Mouse (Mus musculus): ENCODE results near the gene Prps2. TPM values are rescaled to one million over a fixed set of nuclear protein-coding genes. Genes with fewer than 3 reads are reported as not detected.
"Not testable (repeated sequence)": the region's sequence is repeated elsewhere in the genome, so short reads cannot be mapped to it uniquely, and the experiment has no call there.

The Prps2 gene
- total RNA-seq (2014; fragmentation: Nextera tagmentation) (41.3 and 47.2 TPM in 2 replicates), total RNA-seq (2017) (47.4 and 49.3 TPM in 2 replicates)

DNA sequence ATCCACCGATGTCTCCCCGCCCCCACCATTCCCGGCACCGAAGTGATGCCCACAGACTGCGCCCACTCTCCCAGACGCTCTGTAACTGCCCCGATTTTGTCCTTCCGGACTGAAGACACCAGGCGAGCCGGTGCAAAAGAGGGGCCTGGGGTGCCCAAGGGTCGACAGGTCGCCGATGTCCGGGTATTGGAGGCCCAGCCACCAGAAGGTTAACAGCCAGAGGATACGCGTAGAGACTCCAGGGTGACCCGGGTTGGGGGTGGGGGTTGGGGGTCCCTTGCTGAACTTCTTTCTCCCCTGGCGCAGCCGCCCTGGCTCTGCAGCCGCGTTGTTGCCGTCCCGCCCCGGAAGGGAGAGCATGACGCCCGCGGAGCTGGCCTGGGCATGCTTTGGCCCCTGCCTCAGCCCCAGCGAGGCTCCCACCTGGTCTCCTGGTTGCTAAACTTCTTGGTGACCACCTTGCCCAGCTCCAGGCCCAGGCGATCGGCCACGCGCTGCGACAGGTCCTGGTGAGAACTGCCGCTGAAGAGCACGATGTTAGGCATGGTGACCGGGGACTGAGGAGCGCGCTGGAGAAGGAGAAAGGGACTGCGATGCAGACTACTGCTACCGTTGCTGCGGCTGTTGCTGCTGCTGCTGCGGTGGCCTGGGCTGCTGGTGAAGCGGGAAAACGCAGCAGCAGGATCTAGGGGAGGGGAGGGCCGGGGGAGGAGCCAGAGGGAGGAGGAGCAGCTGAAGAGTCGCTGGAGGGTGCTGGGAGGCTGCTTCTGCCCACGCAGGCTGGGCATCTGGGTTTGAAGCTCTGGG lies at the start of gene Prps2:
Gene Prps2 (minus strand): TSS at position 703 of the 807 bp plus-strand sequence.
- peak; percentile 83 for ATAC-seq (replicated peaks; ENCODE audit: poor library complexity, severe bottlenecking)

- ATAC-seq (replicated peaks; ENCODE audit: poor library complexity, severe bottlenecking), result no peak
Observed at GRCm38 (mm10) chrX:167417654-167418053, 35.1 kb upstream of the Prps2 start.

GRCm38 (mm10) chrX:167394940-167395339 lies 12.4 kb upstream of the Prps2 start:
- no peak for ATAC-seq (replicated peaks; ENCODE audit: poor library complexity, severe bottlenecking)

DNA sequence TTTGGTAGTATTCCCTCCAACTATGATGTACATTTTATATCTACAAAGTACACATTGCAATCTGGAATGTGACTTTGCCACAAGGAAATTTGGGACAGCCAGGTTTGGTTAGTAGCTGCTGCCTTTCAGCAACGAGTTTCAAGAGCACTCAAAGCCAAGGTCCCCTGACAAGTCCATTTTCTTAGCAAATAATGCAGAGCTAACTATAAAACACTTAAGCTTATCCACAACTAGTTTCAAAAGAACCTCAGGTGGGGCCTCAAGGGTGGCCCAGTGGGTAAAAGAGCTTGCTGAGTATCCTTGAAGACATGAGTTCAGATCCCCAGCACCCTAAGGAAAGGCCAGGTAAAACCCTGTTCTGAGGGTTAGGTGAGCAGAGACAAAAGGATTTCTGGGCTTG lies 4.1 kb upstream of the Prps2 start:
- ATAC-seq (replicated peaks; ENCODE audit: poor library complexity, severe bottlenecking), result no peak

DNA sequence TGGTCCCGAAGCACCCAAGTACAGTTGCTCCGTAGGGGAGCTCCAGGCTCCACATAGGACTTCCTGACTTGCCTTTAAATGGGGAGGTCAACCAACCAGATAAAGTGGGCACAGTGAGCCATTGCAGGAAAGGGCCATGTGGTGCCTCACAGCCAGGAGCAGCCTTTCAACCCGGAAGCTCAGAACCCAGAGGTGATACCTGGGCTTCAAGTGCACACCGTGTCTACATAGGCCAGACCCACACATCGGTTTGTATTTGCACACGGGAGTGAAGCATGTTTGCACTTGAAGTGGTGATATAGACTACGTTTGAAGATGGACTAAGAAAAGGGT lies 271 bp upstream of the Prps2 start:
- no peak; the same call in 1 of the 2 replicates for ATAC-seq (replicated peaks; ENCODE audit: poor library complexity, severe bottlenecking)

DNA sequence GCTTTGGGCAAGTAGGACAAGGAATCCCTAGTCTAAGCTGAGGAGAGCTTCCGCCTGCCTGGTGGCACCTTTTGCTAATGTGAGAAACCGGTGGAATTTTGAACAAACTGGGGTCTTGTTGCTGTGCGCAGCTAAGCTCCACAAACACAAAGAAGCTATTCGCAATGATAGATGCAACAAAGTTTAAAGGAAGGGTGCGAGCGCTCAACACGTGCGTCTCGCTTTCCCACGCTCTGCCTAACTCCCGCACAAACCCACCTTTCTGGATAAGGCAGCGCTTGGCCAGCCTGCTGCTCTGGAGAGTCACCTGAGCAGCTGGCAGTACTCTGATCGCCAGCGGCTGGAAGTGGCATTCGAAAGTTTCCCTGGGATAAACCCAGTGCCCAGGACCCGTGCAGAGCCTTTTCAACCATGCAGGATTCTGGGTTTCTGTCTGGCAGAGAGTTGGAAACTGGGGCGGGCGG lies 934 bp downstream of the Prps2 start:
- peak; percentile 6 for ATAC-seq (replicated peaks; ENCODE audit: poor library complexity, severe bottlenecking)

DNA sequence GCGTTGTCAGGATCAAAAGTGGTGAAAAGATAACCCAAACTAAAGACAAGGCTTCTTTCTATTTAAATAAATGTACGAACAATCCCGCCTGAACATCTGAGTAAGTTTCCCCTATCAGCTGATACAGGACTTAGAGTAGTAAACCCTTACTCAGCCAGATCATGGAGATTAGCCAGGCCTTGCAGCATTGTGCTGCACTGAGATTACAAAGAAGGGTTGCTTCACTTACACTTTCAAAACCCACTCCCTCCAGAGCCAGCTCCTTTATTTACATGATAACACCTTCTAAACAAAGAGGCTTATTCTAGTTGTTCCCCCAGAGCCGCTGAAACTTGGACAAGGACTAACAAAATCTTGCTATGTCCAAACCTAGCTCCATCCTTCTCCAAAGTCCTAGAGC lies 2.5 kb downstream of the Prps2 start:
- ATAC-seq (replicated peaks; ENCODE audit: poor library complexity, severe bottlenecking), result no peak

DNA sequence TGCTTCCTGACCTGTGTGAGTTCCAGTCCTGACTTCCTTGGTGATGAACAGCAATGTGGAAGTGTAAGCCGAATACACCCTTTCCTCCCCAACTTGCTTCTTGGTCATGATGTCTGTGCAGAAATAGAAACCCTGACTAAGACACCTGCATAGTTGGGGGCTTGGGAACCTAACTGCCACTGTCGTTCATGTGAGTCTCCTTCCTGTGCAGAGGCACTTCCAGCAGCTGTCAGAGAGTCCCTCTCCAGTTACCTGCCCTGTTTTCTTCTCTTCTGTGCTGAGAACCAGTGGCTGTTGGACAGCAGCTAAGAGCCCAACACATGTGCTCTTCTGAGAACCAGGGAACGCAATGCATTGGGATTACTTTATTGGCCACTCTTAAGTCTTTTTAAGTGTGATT lies 21.3 kb downstream of the Prps2 start:
- ATAC-seq (replicated peaks; ENCODE audit: poor library complexity, severe bottlenecking), result not testable (repeated sequence)

GRCm38 (mm10) chrX:167359704-167360103 lies 22.8 kb downstream of the Prps2 start:
- peak; percentile 92 for ATAC-seq (replicated peaks; ENCODE audit: poor library complexity, severe bottlenecking)

DNA sequence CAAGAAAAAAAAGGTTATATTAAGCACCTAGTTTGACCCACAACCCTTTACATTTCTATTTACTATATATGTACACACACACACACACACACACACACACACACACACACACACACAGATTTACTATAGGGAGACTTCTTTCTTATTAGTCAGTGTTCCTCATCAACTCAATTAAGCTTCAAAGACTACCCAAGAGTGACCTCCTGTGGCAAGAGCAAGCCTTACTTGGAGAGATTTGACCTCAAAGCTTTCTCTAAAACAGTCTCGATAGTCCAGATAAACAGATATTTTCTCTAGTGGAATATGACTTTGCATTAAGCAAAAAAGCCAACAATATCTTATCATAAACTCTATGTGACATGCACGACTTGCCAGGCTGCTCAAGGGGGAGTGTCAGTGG lies 25.1 kb downstream of the Prps2 start:
- ATAC-seq (replicated peaks; ENCODE audit: poor library complexity, severe bottlenecking), result no peak

- ATAC-seq (replicated peaks; ENCODE audit: poor library complexity, severe bottlenecking), result no peak
Observed at GRCm38 (mm10) chrX:167355965-167356364, 26.6 kb downstream of the Prps2 start.

DNA sequence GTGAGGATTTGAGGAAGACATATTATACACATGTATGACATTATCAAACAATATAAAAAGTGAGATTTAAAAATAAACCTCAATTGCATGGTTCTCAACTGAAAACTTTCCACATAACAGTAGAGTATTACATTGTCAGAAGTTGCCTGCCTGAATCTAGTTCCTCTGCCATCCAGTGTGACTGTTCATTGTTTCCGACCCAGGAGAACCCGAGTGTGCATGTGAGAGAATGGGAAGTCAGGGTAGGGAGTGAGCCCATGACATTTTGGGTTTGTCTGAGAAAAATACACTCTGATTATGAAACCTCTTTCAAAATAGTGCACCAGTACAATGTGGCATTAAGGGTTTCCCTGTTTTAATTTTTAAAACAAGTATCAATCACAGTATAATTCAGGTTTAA lies 28.9 kb downstream of the Prps2 start:
- ATAC-seq (replicated peaks; ENCODE audit: poor library complexity, severe bottlenecking), result peak; percentile 95

DNA sequence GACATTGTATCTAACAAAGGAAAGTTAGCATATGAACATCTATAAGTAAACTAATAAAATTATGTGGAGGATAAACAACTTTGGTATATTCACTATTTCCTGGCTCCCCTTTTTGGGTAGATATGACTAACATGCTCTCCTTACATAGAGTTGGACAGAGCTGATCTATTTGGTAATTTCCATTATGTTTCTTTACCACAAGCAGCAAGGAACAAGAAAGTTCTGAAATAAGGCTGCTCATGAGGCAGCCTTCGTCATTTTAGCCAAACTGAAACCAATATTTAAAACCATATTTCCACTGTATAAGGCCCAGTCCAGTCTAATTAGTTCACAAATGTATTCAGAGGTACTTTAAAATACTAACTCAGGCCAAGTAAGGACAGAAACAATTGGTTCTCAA lies 36.1 kb downstream of the Prps2 start:
- no peak for ATAC-seq (replicated peaks; ENCODE audit: poor library complexity, severe bottlenecking)

GRCm38 (mm10) chrX:167344356-167344755 lies 38.2 kb downstream of the Prps2 start:
- no peak for ATAC-seq (replicated peaks; ENCODE audit: poor library complexity, severe bottlenecking)

- no peak for ATAC-seq (replicated peaks; ENCODE audit: poor library complexity, severe bottlenecking)
Observed at GRCm38 (mm10) chrX:167341811-167342210, 40.7 kb downstream of the Prps2 start.

- ATAC-seq (replicated peaks; ENCODE audit: poor library complexity, severe bottlenecking), result no peak
Observed at GRCm38 (mm10) chrX:167340190-167340589, 42.4 kb downstream of the Prps2 start.

DNA sequence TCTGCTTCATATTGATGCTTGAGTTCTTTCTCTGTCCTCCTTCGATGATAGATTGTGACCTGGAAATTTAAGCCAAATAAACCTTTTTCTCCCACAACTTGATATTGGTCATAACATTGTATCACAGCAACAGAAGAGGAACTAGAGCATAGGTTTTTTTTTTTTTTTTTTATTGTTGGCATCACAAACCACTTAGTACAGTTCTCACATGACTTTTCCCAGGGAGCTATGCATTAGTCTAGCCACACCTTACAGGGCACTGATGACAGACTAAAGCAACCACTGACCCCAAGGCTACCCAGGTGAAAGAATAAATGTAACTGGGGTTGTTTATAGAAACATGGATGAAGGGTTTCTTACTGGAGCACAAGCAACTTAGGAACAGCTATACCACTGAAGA lies 44.6 kb downstream of the Prps2 start:
- ATAC-seq (replicated peaks; ENCODE audit: poor library complexity, severe bottlenecking), result peak; percentile 55

- peak; percentile 80 for ATAC-seq (replicated peaks; ENCODE audit: poor library complexity, severe bottlenecking)
Observed at GRCm38 (mm10) chrX:167334571-167334970, 48.0 kb downstream of the Prps2 start.

GRCm38 (mm10) chrX:167332607-167333006 lies 49.9 kb downstream of the Prps2 start:
- ATAC-seq (replicated peaks; ENCODE audit: poor library complexity, severe bottlenecking), result no peak

- ATAC-seq (replicated peaks; ENCODE audit: poor library complexity, severe bottlenecking), result no peak
Observed at GRCm38 (mm10) chrX:167330993-167331392, 51.6 kb downstream of the Prps2 start.

DNA sequence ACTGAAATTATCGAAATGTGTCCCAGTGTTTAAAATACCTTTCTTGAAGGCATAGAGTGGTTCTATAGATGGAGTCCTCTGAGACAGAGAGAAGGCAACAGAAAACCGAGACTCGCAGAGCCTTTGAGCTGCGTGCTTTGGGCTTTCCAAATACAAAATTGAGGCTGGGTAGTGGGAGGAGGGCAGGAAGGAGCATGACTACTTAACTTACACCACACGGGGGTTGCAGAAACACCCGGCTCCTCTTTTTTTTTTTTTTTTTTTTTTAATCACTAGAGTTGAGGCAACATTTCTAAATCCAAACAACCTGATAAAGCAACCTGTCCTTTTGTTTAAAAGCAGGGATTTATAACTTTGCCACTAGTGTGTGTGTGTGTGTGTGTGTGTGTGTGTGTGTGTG lies 52.1 kb downstream of the Prps2 start, which contains the start of gene Tlr7:
Gene Tlr7 (minus strand): TSS at position 160 of the 400 bp plus-strand sequence.
- ATAC-seq (replicated peaks; ENCODE audit: poor library complexity, severe bottlenecking), result peak; percentile 60

- ATAC-seq (replicated peaks; ENCODE audit: poor library complexity, severe bottlenecking), result peak; percentile 60
Observed at GRCm38 (mm10) chrX:167329620-167330019, 52.9 kb downstream of the Prps2 start.

All from granulocyte monocyte progenitor cell, adult 5-6 weeks (primary cell).